Mouse (Mus musculus) thymus, adult 2 months (tissue): Measurements from ENCODE around the gene Serinc4.

ENCODE experiments used
- CTCF ChIP-seq: fragments of 200-500 bp; IDR thresholded peaks from 2 replicates; pipeline ENCODE4 v1.5.1; 2012; ENCODE audit warnings: mild to moderate bottlenecking, control low read depth, low read length, moderate library complexity, borderline replicate concordance; ENCODE audit not compliant: control insufficient read depth, poor library complexity, insufficient read depth; ENCODE audit errors: extremely low read depth
- POLR2A ChIP-seq: fragments of 200-500 bp; IDR thresholded peaks from 2 replicates; pipeline ENCODE4 v1.6.1; 2012; ENCODE audit warnings: mild to moderate bottlenecking, low read length, control low read depth, moderate library complexity; ENCODE audit not compliant: control insufficient read depth, poor library complexity, insufficient read depth; ENCODE audit errors: extremely low read depth

- no peak for TF ChIP-seq CTCF
- TF ChIP-seq POLR2A: no peak
These were observed 4.2 kb downstream of the Serinc4 start for GRCm38 (mm10) chr2:121452361-121452760.
